Mouse (Mus musculus): ENCODE measurements around the gene Vwa3b. TPM values are rescaled to one million over a fixed set of nuclear protein-coding genes. Genes with fewer than 3 reads are reported as not detected.

Vwa3b gene
- polyA plus RNA-seq, 1 experiment from 2014 or later: 0.42 TPM

- 77% methylated on average over 6 of the region's 6 CpGs for WGBS
Measured at GRCm38 (mm10) chr1:37113781-37114180, 87.4 kb downstream of the Vwa3b start.

GRCm38 (mm10) chr1:37115847-37116246, 89.5 kb downstream of the Vwa3b start:
- Histone ChIP-seq H3K4me3 (ENCODE audit: low read depth, low read length) (no peak overlapping the region), H3K4me2 (ENCODE audit: low read depth) (no peak overlapping the region), H3K27me3 (ENCODE audit: control insufficient read depth, insufficient read depth, low read length) (no peaks in the 10 kb centered on the region), H3K27ac (ENCODE audit: low read depth, low read length) (no peak overlapping the region), H3K9me3 (ENCODE audit: control insufficient read depth, low read length) (no peaks in the 10 kb centered on the region), H3K36me3 (ENCODE audit: control insufficient read depth, insufficient read depth, low read length) (no peaks in the 10 kb centered on the region), H3K4me1 (ENCODE audit: control insufficient read depth, insufficient read depth, low read length) (no peaks in the 10 kb centered on the region), H3K9ac (ENCODE audit: low read length) (no peak overlapping the region)
- DNase-seq (ENCODE audit: low spot score) (no peak), ATAC-seq (ENCODE audit: insufficient read depth, low FRiP score, low TSS enrichment) (no peak)
- 92% methylated on average over 5 of the region's 5 CpGs for WGBS

More at GRCm38 (mm10) chr1:37113781-37114180, 87.4 kb downstream of the Vwa3b start:
- H3K4me1 ChIP-seq (ENCODE audit: control insufficient read depth, insufficient read depth, low read length): no peaks in the 10 kb centered on the region
- H3K36me3 ChIP-seq (ENCODE audit: control insufficient read depth, insufficient read depth, low read length): no peaks in the 10 kb centered on the region
- no peak overlapping the region for H3K9ac ChIP-seq (ENCODE audit: low read length)
- no peaks in the 10 kb centered on the region for H3K9me3 ChIP-seq (ENCODE audit: control insufficient read depth, low read length)
- H3K27ac ChIP-seq (ENCODE audit: low read depth, low read length): no peak overlapping the region
- no peak overlapping the region for H3K4me2 ChIP-seq (ENCODE audit: low read depth)
- no peak overlapping the region for H3K4me3 ChIP-seq (ENCODE audit: low read depth, low read length)
- no peaks in the 10 kb centered on the region for H3K27me3 ChIP-seq (ENCODE audit: control insufficient read depth, insufficient read depth, low read length)
- ATAC-seq (ENCODE audit: insufficient read depth, low FRiP score, low TSS enrichment): no peak
- no peak for DNase-seq (ENCODE audit: low spot score)

GRCm38 (mm10) chr1:37116574-37116973, 90.2 kb downstream of the Vwa3b start:
- Histone ChIP-seq H3K4me2 (ENCODE audit: low read depth) (no peak overlapping the region), H3K4me1 (ENCODE audit: control insufficient read depth, insufficient read depth, low read length) (no peaks in the 10 kb centered on the region), H3K36me3 (ENCODE audit: control insufficient read depth, insufficient read depth, low read length) (no peaks in the 10 kb centered on the region), H3K9ac (ENCODE audit: low read length) (no peak overlapping the region), H3K27me3 (ENCODE audit: control insufficient read depth, insufficient read depth, low read length) (no peaks in the 10 kb centered on the region), H3K4me3 (ENCODE audit: low read depth, low read length) (no peak overlapping the region), H3K27ac (ENCODE audit: low read depth, low read length) (no peak overlapping the region), H3K9me3 (ENCODE audit: control insufficient read depth, low read length) (no peaks in the 10 kb centered on the region)
- WGBS: 85% methylated on average over 9 of the region's 9 CpGs
- ATAC-seq (ENCODE audit: insufficient read depth, low FRiP score, low TSS enrichment) (no peak), DNase-seq (ENCODE audit: low spot score) (no peak)

- DNase-seq (ENCODE audit: low spot score) (no peak), ATAC-seq (ENCODE audit: insufficient read depth, low FRiP score, low TSS enrichment) (no peak)
- no peaks in the 10 kb centered on the region for H3K36me3 ChIP-seq (ENCODE audit: control insufficient read depth, insufficient read depth, low read length)
- no peak overlapping the region for H3K27ac ChIP-seq (ENCODE audit: low read depth, low read length)
- no peaks in the 10 kb centered on the region for H3K9me3 ChIP-seq (ENCODE audit: control insufficient read depth, low read length)
- peaks cover 6% of the 10 kb centered on the region for H3K4me1 ChIP-seq (ENCODE audit: control insufficient read depth, insufficient read depth, low read length)
- no peak overlapping the region for H3K9ac ChIP-seq (ENCODE audit: low read length)
- H3K27me3 ChIP-seq (ENCODE audit: control insufficient read depth, insufficient read depth, low read length): no peaks in the 10 kb centered on the region
- H3K4me2 ChIP-seq (ENCODE audit: low read depth): no peak overlapping the region
- 79% methylated on average over 5 of the region's 5 CpGs for WGBS
- H3K4me3 ChIP-seq (ENCODE audit: low read depth, low read length): no peak overlapping the region
Measured at GRCm38 (mm10) chr1:37117964-37118363, 91.6 kb downstream of the Vwa3b start.

- H3K9me3 ChIP-seq (ENCODE audit: control insufficient read depth, low read length): no peaks in the 10 kb centered on the region
- ATAC-seq (ENCODE audit: insufficient read depth, low FRiP score, low TSS enrichment) (peak; percentile 50), DNase-seq (ENCODE audit: low spot score) (peak; percentile 56)
- no peak overlapping the region for H3K9ac ChIP-seq (ENCODE audit: low read length)
- 45% methylated on average over 4 of the region's 4 CpGs for WGBS
- H3K36me3 ChIP-seq (ENCODE audit: control insufficient read depth, insufficient read depth, low read length): no peaks in the 10 kb centered on the region
- no peak overlapping the region for H3K4me2 ChIP-seq (ENCODE audit: low read depth)
- H3K4me3 ChIP-seq (ENCODE audit: low read depth, low read length): no peak overlapping the region
- H3K27ac ChIP-seq (ENCODE audit: low read depth, low read length): peak overlapping the region; percentile 53; the same call in 1 of the 2 replicates
- H3K27me3 ChIP-seq (ENCODE audit: control insufficient read depth, insufficient read depth, low read length): no peaks in the 10 kb centered on the region
- H3K4me1 ChIP-seq (ENCODE audit: control insufficient read depth, insufficient read depth, low read length): peaks cover 6% of the 10 kb centered on the region
Measured at GRCm38 (mm10) chr1:37122306-37122705, 95.9 kb downstream of the Vwa3b start.

- H3K4me2 ChIP-seq (ENCODE audit: low read depth): no peak overlapping the region
- DNase-seq (ENCODE audit: low spot score) (peak; percentile 24), ATAC-seq (ENCODE audit: insufficient read depth, low FRiP score, low TSS enrichment) (no peak)
- peaks cover 6% of the 10 kb centered on the region for H3K4me1 ChIP-seq (ENCODE audit: control insufficient read depth, insufficient read depth, low read length)
- no peaks in the 10 kb centered on the region for H3K9me3 ChIP-seq (ENCODE audit: control insufficient read depth, low read length)
- H3K27me3 ChIP-seq (ENCODE audit: control insufficient read depth, insufficient read depth, low read length): no peaks in the 10 kb centered on the region
- H3K36me3 ChIP-seq (ENCODE audit: control insufficient read depth, insufficient read depth, low read length): no peaks in the 10 kb centered on the region
- WGBS: 43% methylated on average over 3 of the region's 3 CpGs
- no peak overlapping the region for H3K27ac ChIP-seq (ENCODE audit: low read depth, low read length)
- H3K4me3 ChIP-seq (ENCODE audit: low read depth, low read length): no peak overlapping the region
- H3K9ac ChIP-seq (ENCODE audit: low read length): no peak overlapping the region
Measured at GRCm38 (mm10) chr1:37122798-37123197, 96.4 kb downstream of the Vwa3b start.

GRCm38 (mm10) chr1:37124696-37125349, 98.4 kb downstream of the Vwa3b start:
- Histone ChIP-seq H3K36me3 (ENCODE audit: control insufficient read depth, insufficient read depth, low read length) (no peaks in the 10 kb centered on the region), H3K27me3 (ENCODE audit: control insufficient read depth, insufficient read depth, low read length) (no peaks in the 10 kb centered on the region), H3K27ac (ENCODE audit: low read depth, low read length) (no peak overlapping the region), H3K4me1 (ENCODE audit: control insufficient read depth, insufficient read depth, low read length) (peaks cover 6% of the 10 kb centered on the region), H3K4me2 (ENCODE audit: low read depth) (no peak overlapping the region), H3K9me3 (ENCODE audit: control insufficient read depth, low read length) (no peaks in the 10 kb centered on the region), H3K9ac (ENCODE audit: low read length) (no peak overlapping the region), H3K4me3 (ENCODE audit: low read depth, low read length) (no peak overlapping the region)
- ATAC-seq (ENCODE audit: insufficient read depth, low FRiP score, low TSS enrichment) (no peak), DNase-seq (ENCODE audit: low spot score) (no peak)
- WGBS: 81% methylated on average over 12 of the region's 12 CpGs

- DNase-seq (ENCODE audit: low spot score) (no peak), ATAC-seq (ENCODE audit: insufficient read depth, low FRiP score, low TSS enrichment) (no peak)
- H3K4me3 ChIP-seq (ENCODE audit: low read depth, low read length): no peak overlapping the region
- no peaks in the 10 kb centered on the region for H3K27me3 ChIP-seq (ENCODE audit: control insufficient read depth, insufficient read depth, low read length)
- no peak overlapping the region for H3K27ac ChIP-seq (ENCODE audit: low read depth, low read length)
- H3K4me1 ChIP-seq (ENCODE audit: control insufficient read depth, insufficient read depth, low read length): no peaks in the 10 kb centered on the region
- no peak overlapping the region for H3K9ac ChIP-seq (ENCODE audit: low read length)
- no peak overlapping the region for H3K4me2 ChIP-seq (ENCODE audit: low read depth)
- WGBS: 82% methylated on average over 7 of the region's 8 CpGs
- no peaks in the 10 kb centered on the region for H3K9me3 ChIP-seq (ENCODE audit: control insufficient read depth, low read length)
- no peaks in the 10 kb centered on the region for H3K36me3 ChIP-seq (ENCODE audit: control insufficient read depth, insufficient read depth, low read length)
Measured at GRCm38 (mm10) chr1:37130012-37130570, 103.7 kb downstream of the Vwa3b start.

GRCm38 (mm10) chr1:37131146-37131545, 104.8 kb downstream of the Vwa3b start:
- Histone ChIP-seq H3K27ac (ENCODE audit: low read depth, low read length) (no peak overlapping the region), H3K9ac (ENCODE audit: low read length) (no peak overlapping the region), H3K4me3 (ENCODE audit: low read depth, low read length) (no peak overlapping the region), H3K9me3 (ENCODE audit: control insufficient read depth, low read length) (no peaks in the 10 kb centered on the region), H3K36me3 (ENCODE audit: control insufficient read depth, insufficient read depth, low read length) (no peaks in the 10 kb centered on the region), H3K4me2 (ENCODE audit: low read depth) (no peak overlapping the region), H3K4me1 (ENCODE audit: control insufficient read depth, insufficient read depth, low read length) (no peaks in the 10 kb centered on the region), H3K27me3 (ENCODE audit: control insufficient read depth, insufficient read depth, low read length) (no peaks in the 10 kb centered on the region)
- ATAC-seq (ENCODE audit: insufficient read depth, low FRiP score, low TSS enrichment) (no peak), DNase-seq (ENCODE audit: low spot score) (no peak)
